Mouse (Mus musculus) spleen, adult 2 months (tissue): ENCODE measurements around the gene Cfap58. TPM values are rescaled to one million over a fixed set of nuclear protein-coding genes. Genes with fewer than 3 reads are reported as not detected.

Experiments used
- DNase-seq, 2 experiments: peaks; one replicate each; pipeline versions ENCODE4 v3.0.0 to v3.0.0-alpha.2; 2012 to 2021; ENCODE audit warnings: low spot score in 2 of 2, low read depth in 1 of 2
- H3K27ac ChIP-seq: fragments of 200-500 bp; 2 replicates; pipeline ENCODE4 v1.5.1; 2012; ENCODE audit warnings: low read length, inconsistent platforms; ENCODE audit not compliant: insufficient read depth
- H3K27me3 ChIP-seq: fragments of 200-500 bp; 2 replicates; pipeline ENCODE4 v1.6.1; 2012; ENCODE audit warnings: mild to moderate bottlenecking, moderate library complexity, low read length, inconsistent platforms; ENCODE audit not compliant: control insufficient read depth, insufficient read depth
- H3K36me3 ChIP-seq: fragments of 200-500 bp; 2 replicates; pipeline ENCODE4 v1.6.1; 2012; ENCODE audit warnings: mild to moderate bottlenecking, low read length, inconsistent platforms; ENCODE audit not compliant: control insufficient read depth, insufficient read depth
- H3K4me1 ChIP-seq: fragments of 200-500 bp; 2 replicates; pipeline ENCODE4 v1.6.1; 2011; ENCODE audit warnings: inconsistent platforms; ENCODE audit not compliant: control insufficient read depth, insufficient read depth, insufficient read length
- H3K4me3 ChIP-seq: fragments of 200-500 bp; 2 replicates; pipeline ENCODE4 v1.5.1; 2011; ENCODE audit warnings: mild to moderate bottlenecking, inconsistent platforms; ENCODE audit not compliant: insufficient read depth, insufficient read length; ENCODE audit errors: extremely low read depth
- CTCF ChIP-seq: fragments of 200-500 bp; IDR thresholded peaks from 2 replicates; pipeline ENCODE4 v1.5.1; 2011; ENCODE audit warnings: mild to moderate bottlenecking, inconsistent platforms; ENCODE audit not compliant: insufficient read depth, insufficient read length, insufficient replicate concordance; ENCODE audit errors: extremely low read depth
- POLR2A ChIP-seq: fragments of 200-500 bp; IDR thresholded peaks from 2 replicates; pipeline ENCODE4 v1.6.1; 2011; ENCODE audit warnings: low read depth, low read length, inconsistent platforms
- WGBS: fragments of 180-500 bp; shearing (Covaris S2); methylation state at CpG from one replicate; pipeline ENCODE4 v1.1.7; 2018; 5-methylcytosine and 5-hydroxymethylcytosine counted together
- polyA plus RNA-seq: library from polyadenylated mRNA; depleted of rRNA; stranded (reverse); fragments of >200 nt; gene quantifications from 2 replicates; pipeline ENCODE4 v1.2.3, GENCODE M21; 2012

Cfap58 gene
- polyA plus RNA-seq, 1 experiment, result not detected

DNA sequence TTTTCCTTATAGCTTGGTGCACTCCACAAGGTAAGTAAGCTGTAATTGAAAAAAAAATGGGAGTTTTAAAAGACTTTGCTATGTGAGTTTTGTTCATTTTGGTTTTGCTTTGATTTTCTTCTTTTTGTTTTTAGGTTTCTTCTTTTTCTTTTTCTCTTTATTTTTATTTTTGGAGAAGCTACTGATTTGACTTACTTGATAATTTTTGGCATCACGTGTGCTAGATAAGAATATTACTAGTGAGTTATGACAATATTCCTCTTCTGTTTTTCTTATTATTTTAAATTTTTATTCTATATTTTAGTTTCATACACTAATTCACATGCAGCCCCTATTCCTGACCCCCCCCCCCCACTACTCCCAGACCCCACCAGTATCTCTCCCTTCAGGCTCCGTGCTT is 10.4 kb upstream of the Cfap58 start:
- DNase-seq, result no peak
- 83% methylated on average over 2 of the region's 2 CpGs for WGBS
- TF ChIP-seq CTCF (no peak), POLR2A (no peak)
- no peak overlapping the region for H3K4me3 ChIP-seq
- H3K4me1 ChIP-seq, result no peaks in the 10 kb centered on the region
- no peaks in the 10 kb centered on the region for H3K36me3 ChIP-seq
- no peaks in the 10 kb centered on the region for H3K27me3 ChIP-seq
- no peak overlapping the region for H3K27ac ChIP-seq

DNA sequence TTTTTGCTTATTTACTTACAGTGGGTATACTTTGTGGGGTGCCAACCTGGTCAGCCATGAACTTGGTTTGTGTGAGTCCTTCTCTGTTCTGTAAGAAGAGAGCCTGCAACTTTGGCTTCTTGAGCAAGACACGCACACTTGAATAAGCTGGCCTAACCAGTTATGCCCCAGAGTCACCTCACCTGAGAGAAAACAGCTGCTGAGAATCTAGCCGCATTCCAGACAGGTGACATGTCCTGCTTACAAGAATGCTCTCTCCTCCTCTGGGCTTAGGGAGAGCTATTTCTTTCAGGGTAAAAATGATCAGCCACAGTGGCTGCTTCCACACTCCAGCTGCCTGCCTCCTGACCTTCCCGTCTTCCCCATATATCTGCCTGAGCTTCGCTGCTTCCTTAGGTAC is 8.4 kb upstream of the Cfap58 start:
- H3K4me1 ChIP-seq, result no peaks in the 10 kb centered on the region
- no peak overlapping the region for H3K4me3 ChIP-seq
- no peak for DNase-seq
- TF ChIP-seq POLR2A (no peak), CTCF (no peak)
- no peaks in the 10 kb centered on the region for H3K27me3 ChIP-seq
- no peaks in the 10 kb centered on the region for H3K36me3 ChIP-seq
- H3K27ac ChIP-seq, result no peak overlapping the region
- WGBS, result 89% methylated on average over 4 of the region's 4 CpGs

DNA sequence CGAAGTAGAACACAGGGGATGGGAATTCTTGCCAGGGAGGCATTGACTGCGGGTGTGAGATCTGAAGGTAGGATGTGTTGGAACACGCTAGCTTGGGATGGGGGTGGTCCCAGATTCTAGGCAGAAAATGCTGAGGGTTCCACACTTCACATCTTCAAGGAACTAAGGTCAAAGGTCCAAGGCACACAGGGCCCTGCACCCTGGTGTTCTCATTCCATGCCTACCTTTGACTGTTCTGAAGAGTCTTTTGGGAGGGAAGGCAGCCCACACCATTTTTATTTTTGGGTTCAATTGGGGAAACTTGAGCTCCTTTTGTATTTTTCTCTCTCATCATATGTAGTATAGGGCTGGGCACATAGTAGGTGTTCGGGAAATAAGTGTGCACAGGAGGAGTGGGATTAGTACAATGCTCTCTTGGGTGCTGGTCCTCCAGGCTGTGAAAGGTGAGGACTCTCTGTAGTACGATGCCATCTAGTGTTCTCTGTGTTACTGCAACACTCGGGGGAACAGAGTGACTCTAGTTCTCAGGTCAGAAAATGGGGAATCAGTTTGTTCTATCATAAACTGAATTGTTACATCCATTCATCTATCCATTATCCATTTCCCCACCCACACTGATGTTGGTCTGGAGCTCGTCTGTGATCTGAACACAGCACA is 5.4 kb upstream of the Cfap58 start:
- Histone ChIP-seq H3K36me3 (no peaks in the 10 kb centered on the region), H3K27me3 (no peaks in the 10 kb centered on the region), H3K4me3 (no peak overlapping the region), H3K27ac (no peak overlapping the region), H3K4me1 (no peaks in the 10 kb centered on the region; the same call in 1 of the 2 replicates)
- TF ChIP-seq POLR2A (no peak), CTCF (peak; percentile 87; the same call in 1 of the 2 replicates)
- DNase-seq, result peak; percentile 42 to 44
- WGBS, result 40% methylated on average over 7 of the region's 7 CpGs

DNA sequence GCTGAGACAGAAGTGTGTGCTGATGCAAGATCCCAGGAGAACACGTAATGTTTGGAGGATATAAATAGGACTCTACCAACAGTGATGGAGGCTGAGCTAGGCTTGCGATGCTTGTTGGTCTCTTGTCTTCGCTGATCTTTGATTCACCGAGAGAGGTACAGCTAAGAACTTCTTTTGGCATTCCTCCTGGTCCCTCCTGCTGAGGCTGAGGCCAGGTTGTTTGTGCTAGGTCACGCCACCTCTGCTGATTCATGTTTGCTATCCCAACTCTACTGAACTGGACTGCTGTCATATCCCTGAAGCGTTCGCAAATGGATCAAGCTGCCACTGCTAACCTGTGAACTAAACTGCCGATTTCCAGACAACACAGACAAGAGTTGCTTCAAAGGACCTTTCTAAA is 3.3 kb upstream of the Cfap58 start:
- Histone ChIP-seq H3K4me3 (no peak overlapping the region), H3K36me3 (no peaks in the 10 kb centered on the region), H3K27me3 (no peaks in the 10 kb centered on the region; the same call in 1 of the 2 replicates), H3K27ac (no peak overlapping the region), H3K4me1 (no peaks in the 10 kb centered on the region; the same call in 1 of the 2 replicates)
- no peak for DNase-seq
- TF ChIP-seq POLR2A, result no peak
- no peak for TF ChIP-seq CTCF
- 94% methylated on average over 8 of the region's 8 CpGs for WGBS

DNA sequence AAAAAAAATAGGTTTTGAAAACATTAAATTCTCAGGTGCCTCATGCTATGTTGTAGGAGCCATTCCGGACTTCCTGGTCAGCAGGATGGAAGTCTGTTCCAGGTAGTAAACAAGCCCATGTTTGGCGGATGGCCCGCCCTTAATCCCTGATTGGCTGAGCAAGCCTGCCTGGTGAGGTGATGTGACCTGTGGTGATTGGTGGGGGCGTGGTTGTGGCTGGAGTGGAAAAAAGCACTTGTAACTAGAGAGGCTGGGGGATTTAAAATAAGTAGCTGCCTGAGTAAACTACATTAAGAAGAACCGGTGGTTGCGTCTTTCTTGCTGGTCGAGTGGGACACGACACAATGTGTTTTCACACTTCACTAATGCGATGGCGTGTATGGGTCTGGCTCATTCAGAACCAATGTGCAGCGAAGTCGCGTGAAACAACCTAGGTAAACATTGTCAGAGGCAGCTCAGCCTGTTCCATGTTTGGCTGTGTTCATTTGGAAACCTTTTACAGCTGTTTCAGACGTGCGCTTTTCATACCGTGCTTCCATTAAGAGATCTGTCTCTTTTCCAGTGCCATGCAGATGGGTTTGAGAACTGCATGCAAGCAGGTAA is 2.7 kb upstream of the Cfap58 start:
- WGBS, result 88% methylated on average over 16 of the region's 16 CpGs
- no peak overlapping the region for H3K27ac ChIP-seq
- H3K27me3 ChIP-seq, result no peaks in the 10 kb centered on the region; the same call in 1 of the 2 replicates
- TF ChIP-seq POLR2A, result no peak
- TF ChIP-seq CTCF, result no peak
- DNase-seq, result no peak
- no peaks in the 10 kb centered on the region for H3K36me3 ChIP-seq
- no peaks in the 10 kb centered on the region; the same call in 1 of the 2 replicates for H3K4me1 ChIP-seq
- no peak overlapping the region for H3K4me3 ChIP-seq

DNA sequence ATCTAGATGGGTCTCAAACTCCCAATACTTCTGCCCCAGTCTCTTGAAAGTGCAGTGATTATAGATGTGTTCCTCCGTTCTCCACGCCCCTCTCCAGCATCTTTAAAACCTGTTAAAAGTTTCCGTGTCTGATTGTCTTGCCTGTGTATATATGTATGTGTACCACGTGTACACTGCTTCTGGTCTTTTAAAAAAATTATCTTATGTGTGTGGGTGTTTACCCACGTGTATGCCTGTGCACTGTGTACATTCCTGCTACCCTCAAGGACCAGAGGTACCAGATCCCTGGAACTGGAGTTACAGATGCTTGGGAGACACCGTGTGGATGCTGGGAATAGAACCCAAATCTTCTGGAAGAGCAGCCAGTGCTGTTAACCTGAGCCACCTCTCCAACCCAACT is 1.9 kb upstream of the Cfap58 start:
- no peak overlapping the region for H3K27ac ChIP-seq
- WGBS, result 89% methylated on average over 6 of the region's 6 CpGs
- H3K36me3 ChIP-seq, result no peaks in the 10 kb centered on the region
- no peak for DNase-seq
- H3K4me3 ChIP-seq, result no peak overlapping the region
- H3K4me1 ChIP-seq, result no peaks in the 10 kb centered on the region; the same call in 1 of the 2 replicates
- H3K27me3 ChIP-seq, result no peaks in the 10 kb centered on the region; the same call in 1 of the 2 replicates
- TF ChIP-seq POLR2A, result no peak
- TF ChIP-seq CTCF, result no peak

DNA sequence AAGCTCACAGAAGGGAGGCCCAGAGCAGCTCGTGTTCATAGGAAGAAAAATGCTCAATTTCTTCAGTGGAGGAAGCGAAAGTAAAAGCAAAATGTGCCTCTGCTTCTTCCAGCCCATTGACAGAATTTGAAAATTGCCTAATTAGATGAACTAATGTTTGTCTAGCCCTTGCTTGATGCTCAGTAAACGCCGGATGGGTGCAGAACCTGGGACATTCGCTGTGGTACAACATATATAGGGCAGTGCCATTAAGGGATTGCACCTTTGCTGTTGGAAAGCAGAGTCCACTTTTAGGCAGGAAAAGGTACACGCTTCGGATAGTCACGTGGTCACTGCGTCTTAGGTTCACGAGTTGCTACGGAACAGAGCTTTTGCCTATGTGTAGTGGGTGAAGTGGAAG is 985 bp upstream of the Cfap58 start:
- 58% methylated on average over 11 of the region's 11 CpGs for WGBS
- Histone ChIP-seq H3K36me3 (no peaks in the 10 kb centered on the region), H3K27me3 (no peaks in the 10 kb centered on the region; the same call in 1 of the 2 replicates), H3K4me3 (no peak overlapping the region; the same call in 1 of the 2 replicates), H3K27ac (peak overlapping the region; percentile 56; the same call in 1 of the 2 replicates), H3K4me1 (no peaks in the 10 kb centered on the region; the same call in 1 of the 2 replicates)
- DNase-seq, result no peak
- TF ChIP-seq POLR2A, result no peak
- no peak for TF ChIP-seq CTCF
